Mouse (Mus musculus) forebrain, embryonic 15.5 days (tissue): ENCODE measurements around the gene Sox6. TPM values are rescaled to one million over a fixed set of nuclear protein-coding genes. Genes with fewer than 3 reads are reported as not detected.

ENCODE experiments used
- ATAC-seq: fragments of 200-750 bp; cut with Nextera tagmentation; replicated peaks from 2 replicates; pipeline ENCODE4 v1.8.0; 2017; ENCODE audit warnings: mild to moderate bottlenecking, moderate TSS enrichment, moderate library complexity
- H3K27ac ChIP-seq: fragments of 300-500 bp; sonication (generic); replicated peaks from 2 replicates; pipeline ENCODE4 v1.5.1; 2015; ENCODE audit warnings: mild to moderate bottlenecking, inconsistent platforms
- H3K27me3 ChIP-seq: fragments of 300-500 bp; sonication (generic); 2 replicates; pipeline ENCODE4 v1.6.1; 2015; ENCODE audit warnings: inconsistent platforms
- H3K36me3 ChIP-seq: fragments of 300-500 bp; sonication (generic); 2 replicates; pipeline ENCODE4 v1.6.1; 2015; ENCODE audit warnings: mild to moderate bottlenecking, inconsistent platforms
- H3K4me1 ChIP-seq: fragments of 300-500 bp; sonication (generic); 2 replicates; pipeline ENCODE4 v1.6.1; 2015; ENCODE audit warnings: inconsistent platforms
- H3K4me2 ChIP-seq: fragments of 300-500 bp; sonication (generic); replicated peaks from 2 replicates; pipeline ENCODE4 v1.6.1; 2015; ENCODE audit warnings: mild to moderate bottlenecking, inconsistent platforms
- H3K4me3 ChIP-seq: fragments of 300-500 bp; sonication (generic); 2 replicates; pipeline ENCODE4 v1.5.1; 2015; ENCODE audit warnings: mild to moderate bottlenecking, inconsistent platforms
- H3K9ac ChIP-seq: fragments of 300-500 bp; sonication (generic); replicated peaks from 2 replicates; pipeline ENCODE4 v1.6.1; 2015; ENCODE audit warnings: mild to moderate bottlenecking, inconsistent platforms
- H3K9me3 ChIP-seq: fragments of 300-500 bp; sonication (generic); 2 replicates; pipeline ENCODE4 v1.6.1; 2016; ENCODE audit warnings: inconsistent platforms
- WGBS: fragments of 180-500 bp; shearing (Covaris S2); methylation state at CpG from one replicate; pipeline ENCODE4 v1.1.7; 2015; ENCODE audit warnings: mixed read lengths; 5-methylcytosine and 5-hydroxymethylcytosine counted together
- polyA plus RNA-seq: library from polyadenylated mRNA; unstranded; fragments of >200 nt; fragmentation: Nextera tagmentation; extraction: Ambion mirVana; gene quantifications from 2 replicates; pipeline ENCODE4 v1.2.1, GENCODE M21; 2015

The Sox6 gene
- polyA plus RNA-seq, 1 experiment from 2014 or later: 111 TPM

GRCm38 (mm10) chr7:115755272-115755671 is 283.3 kb downstream of the Sox6 start:
- peaks cover 37% of the 10 kb centered on the region for H3K4me1 ChIP-seq
- H3K27ac ChIP-seq: no peak overlapping the region
- H3K4me3 ChIP-seq: no peak overlapping the region
- 17% methylated on average over 4 of the region's 4 CpGs for WGBS
- H3K27me3 ChIP-seq: no peaks in the 10 kb centered on the region
- no peak overlapping the region for H3K4me2 ChIP-seq
- ATAC-seq: no peak
- no peaks in the 10 kb centered on the region for H3K9me3 ChIP-seq
- no peaks in the 10 kb centered on the region for H3K36me3 ChIP-seq
- H3K9ac ChIP-seq: no peak overlapping the region

- Histone ChIP-seq H3K27ac (no peak overlapping the region), H3K4me2 (no peak overlapping the region), H3K4me1 (peaks cover 40% of the 10 kb centered on the region), H3K27me3 (no peaks in the 10 kb centered on the region), H3K9me3 (no peaks in the 10 kb centered on the region), H3K9ac (no peak overlapping the region), H3K4me3 (no peak overlapping the region), H3K36me3 (no peaks in the 10 kb centered on the region)
- no peak for ATAC-seq
- 67% methylated on average over 7 of the region's 7 CpGs for WGBS
Observed at GRCm38 (mm10) chr7:115754216-115754615, 284.4 kb downstream of the Sox6 start.

DNA sequence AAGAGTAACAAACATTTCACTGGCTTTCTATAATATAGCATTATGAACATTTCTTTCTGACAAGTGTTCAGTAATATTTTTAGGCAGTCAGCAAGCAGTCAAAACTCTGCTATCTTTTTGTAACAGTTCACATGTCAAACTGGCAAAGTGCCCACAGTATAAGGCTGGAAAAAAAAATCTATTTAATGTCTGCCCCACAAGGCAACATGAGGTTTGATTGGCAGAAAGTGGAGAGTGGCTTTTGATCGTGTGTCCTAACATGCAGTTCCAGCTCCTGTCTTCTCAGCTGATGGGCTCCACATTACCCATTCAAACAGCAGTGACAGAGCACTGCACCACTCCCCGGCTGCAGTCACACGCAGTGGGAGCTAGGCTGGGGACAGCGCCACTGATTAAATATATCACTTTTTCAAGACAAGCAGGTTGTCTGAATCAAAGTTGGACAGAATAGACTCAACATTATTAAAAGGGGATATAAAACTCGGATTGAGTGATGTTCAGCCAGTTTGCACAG is 286.4 kb downstream of the Sox6 start:
- H3K27me3 ChIP-seq: no peaks in the 10 kb centered on the region
- H3K4me3 ChIP-seq: no peak overlapping the region
- H3K4me1 ChIP-seq: peaks cover 42% of the 10 kb centered on the region
- peak overlapping the region; percentile 40 for H3K4me2 ChIP-seq
- peak; percentile 80 for ATAC-seq
- no peaks in the 10 kb centered on the region for H3K36me3 ChIP-seq
- H3K9me3 ChIP-seq: no peaks in the 10 kb centered on the region
- 6% methylated on average over 5 of the region's 5 CpGs for WGBS
- H3K27ac ChIP-seq: peak overlapping the region; percentile 42
- no peak overlapping the region for H3K9ac ChIP-seq

DNA sequence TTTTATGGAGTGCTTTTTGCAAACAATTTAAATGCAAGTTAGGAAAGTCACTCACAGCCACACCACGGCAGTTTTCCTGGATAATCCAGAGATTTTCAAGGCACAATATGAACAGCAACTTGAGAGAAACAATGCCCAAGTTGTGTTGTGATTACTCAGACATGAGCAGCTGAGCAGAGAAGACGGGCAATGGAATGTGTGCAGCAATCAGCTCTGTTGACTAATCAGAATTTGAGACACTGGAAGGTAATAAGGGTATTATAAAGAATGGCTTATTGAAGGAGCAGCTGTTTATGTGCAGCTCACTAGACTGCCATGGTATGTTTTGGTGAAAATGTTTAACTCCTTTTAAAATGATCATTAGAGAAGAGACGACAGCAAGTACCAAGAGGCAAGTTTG is 287.5 kb downstream of the Sox6 start:
- no peaks in the 10 kb centered on the region for H3K9me3 ChIP-seq
- no peak overlapping the region for H3K9ac ChIP-seq
- no peak overlapping the region for H3K4me3 ChIP-seq
- H3K36me3 ChIP-seq: no peaks in the 10 kb centered on the region
- H3K27ac ChIP-seq: peak overlapping the region; percentile 42
- no peaks in the 10 kb centered on the region for H3K27me3 ChIP-seq
- H3K4me2 ChIP-seq: no peak overlapping the region
- no peak for ATAC-seq
- peaks cover 45% of the 10 kb centered on the region for H3K4me1 ChIP-seq
- WGBS: 7% methylated on average over 3 of the region's 3 CpGs

DNA sequence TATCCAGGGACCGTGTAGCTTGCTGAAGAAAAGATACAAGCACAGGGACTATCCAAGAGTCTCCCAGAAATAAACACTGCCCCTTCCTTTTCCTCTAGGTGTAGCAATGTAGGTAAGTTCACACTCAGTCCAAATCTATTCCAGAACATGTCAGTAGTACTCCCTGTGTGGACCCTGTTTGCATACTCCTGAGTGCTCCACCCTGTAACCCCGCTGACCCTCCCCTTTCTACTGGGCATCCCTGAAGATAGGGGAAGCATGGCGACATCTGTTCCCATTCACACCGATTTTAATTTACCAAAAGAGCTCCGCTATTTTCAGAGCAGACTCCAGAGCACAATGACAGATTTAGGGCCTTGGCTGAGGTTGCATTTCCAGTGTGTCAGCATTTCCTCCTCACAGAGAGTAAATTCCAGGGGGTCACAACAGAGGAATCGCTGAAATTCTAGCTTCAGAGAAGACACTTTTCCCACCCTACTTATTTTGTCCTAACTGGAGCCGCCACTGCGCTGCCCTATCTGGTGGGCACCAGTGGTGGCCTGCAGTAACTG is 288.2 kb downstream of the Sox6 start:
- no peak for ATAC-seq
- peaks cover 51% of the 10 kb centered on the region for H3K4me1 ChIP-seq
- no peaks in the 10 kb centered on the region for H3K9me3 ChIP-seq
- no peaks in the 10 kb centered on the region for H3K36me3 ChIP-seq
- H3K27me3 ChIP-seq: no peaks in the 10 kb centered on the region
- H3K9ac ChIP-seq: no peak overlapping the region
- WGBS: 33% methylated on average over 8 of the region's 8 CpGs
- H3K27ac ChIP-seq: peak overlapping the region; percentile 13
- H3K4me2 ChIP-seq: no peak overlapping the region
- H3K4me3 ChIP-seq: no peak overlapping the region

GRCm38 (mm10) chr7:115747541-115747940 is 291.1 kb downstream of the Sox6 start:
- peaks cover 46% of the 10 kb centered on the region for H3K4me1 ChIP-seq
- whole genome bisulfite sequencing: 58% methylated on average over 7 of the region's 7 CpGs
- no peaks in the 10 kb centered on the region for H3K27me3 ChIP-seq
- no peaks in the 10 kb centered on the region for H3K9me3 ChIP-seq
- no peak for ATAC-seq
- no peak overlapping the region for H3K27ac ChIP-seq
- H3K4me3 ChIP-seq: no peak overlapping the region
- no peaks in the 10 kb centered on the region for H3K36me3 ChIP-seq
- no peak overlapping the region for H3K4me2 ChIP-seq
- H3K9ac ChIP-seq: no peak overlapping the region

GRCm38 (mm10) chr7:115745672-115746253 is 292.8 kb downstream of the Sox6 start:
- no peak overlapping the region for H3K27ac ChIP-seq
- peaks cover 28% of the 10 kb centered on the region for H3K4me1 ChIP-seq
- H3K9ac ChIP-seq: no peak overlapping the region
- H3K4me3 ChIP-seq: no peak overlapping the region
- H3K27me3 ChIP-seq: no peaks in the 10 kb centered on the region
- no peaks in the 10 kb centered on the region for H3K9me3 ChIP-seq
- H3K36me3 ChIP-seq: no peaks in the 10 kb centered on the region
- H3K4me2 ChIP-seq: no peak overlapping the region
- WGBS: 13% methylated on average over 4 of the region's 4 CpGs
- ATAC-seq: peak; percentile 85

DNA sequence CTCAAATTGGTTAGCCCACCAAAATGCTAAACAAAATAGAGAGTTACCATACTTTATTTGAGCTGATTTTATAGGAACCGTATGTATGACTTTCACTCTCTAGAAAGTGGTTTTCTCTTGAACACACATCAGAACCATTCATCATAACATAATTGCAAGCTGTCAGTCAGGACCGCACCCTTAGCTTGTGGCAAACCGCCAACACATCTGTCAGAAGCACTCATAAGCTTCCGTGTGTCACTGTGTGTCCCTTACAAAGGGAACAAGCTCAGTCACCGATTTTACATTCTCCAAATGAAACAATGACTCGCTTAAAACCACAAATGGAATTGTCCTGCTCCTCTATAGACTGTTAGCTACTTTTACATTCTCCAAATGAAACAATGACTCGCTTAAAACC is 304.5 kb downstream of the Sox6 start:
- H3K36me3 ChIP-seq: no peaks in the 10 kb centered on the region

GRCm38 (mm10) chr7:115732824-115733223 is 305.8 kb downstream of the Sox6 start:
- H3K9ac ChIP-seq: no peak overlapping the region
- no peaks in the 10 kb centered on the region for H3K9me3 ChIP-seq
- WGBS: 45% methylated on average over 1 of the region's 1 CpGs
- H3K27ac ChIP-seq: no peak overlapping the region
- H3K4me3 ChIP-seq: no peak overlapping the region
- no peaks in the 10 kb centered on the region for H3K27me3 ChIP-seq
- H3K4me1 ChIP-seq: peaks cover 7% of the 10 kb centered on the region
- H3K4me2 ChIP-seq: no peak overlapping the region
- H3K36me3 ChIP-seq: no peaks in the 10 kb centered on the region
- ATAC-seq: no peak

More for the DNA sequence above, 304.5 kb downstream of the Sox6 start:
- Histone ChIP-seq H3K27me3 (no peaks in the 10 kb centered on the region), H3K27ac (no peak overlapping the region), H3K9me3 (no peaks in the 10 kb centered on the region), H3K4me2 (no peak overlapping the region), H3K4me1 (peaks cover 7% of the 10 kb centered on the region), H3K4me3 (no peak overlapping the region), H3K9ac (no peak overlapping the region)
- ATAC-seq: no peak
- WGBS: 56% methylated on average over 7 of the region's 7 CpGs

DNA sequence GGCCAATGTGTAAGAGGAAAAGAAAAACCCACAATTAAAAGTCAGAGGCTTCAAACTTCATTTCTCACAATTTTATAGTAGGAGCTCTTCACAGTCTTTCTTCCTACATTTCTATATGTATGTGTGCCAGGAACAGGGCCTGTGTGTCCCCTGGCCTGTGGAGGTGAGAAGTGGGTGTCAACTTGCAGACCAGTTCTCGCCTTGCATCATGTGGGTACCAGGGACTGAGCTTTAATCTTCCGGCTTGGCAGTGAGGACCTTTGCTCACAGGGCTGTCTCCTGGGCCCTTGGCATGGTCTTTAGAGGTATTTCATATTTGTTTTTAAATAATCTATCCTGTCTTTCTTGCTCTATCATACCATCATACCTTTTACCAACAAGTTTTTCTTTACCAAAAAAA is 311.8 kb downstream of the Sox6 start:
- Histone ChIP-seq H3K27ac (no peak overlapping the region), H3K36me3 (no peaks in the 10 kb centered on the region), H3K4me2 (no peak overlapping the region), H3K9ac (no peak overlapping the region), H3K4me3 (no peak overlapping the region), H3K4me1 (peaks cover 13% of the 10 kb centered on the region), H3K9me3 (no peaks in the 10 kb centered on the region), H3K27me3 (no peaks in the 10 kb centered on the region)
- no peak for ATAC-seq
- WGBS: 87% methylated on average over 2 of the region's 2 CpGs

- WGBS: 92% methylated on average over 2 of the region's 2 CpGs
- no peak for ATAC-seq
- no peak overlapping the region for H3K4me2 ChIP-seq
- no peaks in the 10 kb centered on the region for H3K9me3 ChIP-seq
- H3K36me3 ChIP-seq: no peaks in the 10 kb centered on the region
- no peaks in the 10 kb centered on the region for H3K27me3 ChIP-seq
- no peak overlapping the region for H3K9ac ChIP-seq
- H3K27ac ChIP-seq: no peak overlapping the region
- H3K4me3 ChIP-seq: no peak overlapping the region
- H3K4me1 ChIP-seq: peaks cover 15% of the 10 kb centered on the region
Observed at GRCm38 (mm10) chr7:115724404-115724803, 314.2 kb downstream of the Sox6 start.

DNA sequence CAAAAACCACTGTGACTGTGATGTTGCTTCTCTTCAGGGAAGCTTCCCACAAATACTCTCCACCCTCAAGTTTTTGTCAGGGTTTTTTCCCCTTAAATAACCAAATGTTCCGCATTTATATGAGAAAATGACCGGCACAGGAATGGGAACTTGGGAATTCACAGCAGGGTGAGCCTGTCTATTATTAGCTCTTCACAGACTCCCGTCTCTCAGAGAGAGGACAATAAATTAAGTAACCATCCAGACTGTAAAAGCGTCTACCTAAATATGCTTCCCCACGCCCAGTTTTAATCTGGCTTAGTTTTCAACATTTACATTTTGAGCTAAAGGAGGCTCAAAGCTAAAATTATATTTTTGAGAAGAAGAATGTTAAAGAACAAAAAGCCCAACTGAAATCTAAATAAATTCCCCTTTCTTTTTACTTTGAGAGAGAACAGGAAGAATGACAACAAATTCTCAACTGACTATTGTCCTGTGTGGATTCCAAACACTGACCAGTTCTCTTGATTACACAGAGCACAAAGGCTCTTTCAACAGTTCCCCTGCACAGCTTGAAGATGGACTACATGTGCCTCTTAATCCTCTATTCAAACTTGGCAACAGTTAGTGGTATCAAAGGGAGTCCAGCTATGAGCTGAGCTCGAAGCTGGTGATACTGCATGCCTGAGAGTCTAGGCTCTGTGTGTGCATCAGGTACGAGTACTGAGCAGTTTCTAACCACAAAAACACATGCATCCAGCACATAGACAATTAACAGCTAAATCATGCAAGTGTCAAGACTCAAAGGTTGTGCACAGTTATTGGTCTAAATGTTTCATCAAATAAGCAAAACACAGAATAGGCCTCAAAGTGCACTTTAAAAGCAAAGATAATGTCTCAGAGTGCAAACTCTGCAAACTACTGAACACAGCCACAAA is 316.7 kb downstream of the Sox6 start:
- 2% methylated on average over 7 of the region's 7 CpGs for WGBS
- Histone ChIP-seq H3K4me1 (peaks cover 15% of the 10 kb centered on the region), H3K27ac (peak overlapping the region; percentile 19; the same call in 1 of the 2 replicates), H3K4me2 (no peak overlapping the region), H3K9ac (no peak overlapping the region), H3K4me3 (no peak overlapping the region), H3K27me3 (no peaks in the 10 kb centered on the region), H3K9me3 (no peaks in the 10 kb centered on the region), H3K36me3 (no peaks in the 10 kb centered on the region)
- 0 out of 2 replicates have a peak, but pooled peaks have one; percentile 48 for ATAC-seq
